Mouse (Mus musculus) heart, embryonic 10.5 days (tissue): Measurements from ENCODE around the gene Idh1. TPM values are rescaled to one million over a fixed set of nuclear protein-coding genes. Genes with fewer than 3 reads are reported as not detected.

Experiments used
- DNase-seq: peaks from one replicate; pipeline ENCODE4 v3.0.0-alpha.2; 2017; ENCODE audit warnings: low spot score
- H3K27ac ChIP-seq: fragments of 300-500 bp; sonication (generic); 2 replicates; pipeline ENCODE4 v1.5.1; 2016; ENCODE audit warnings: mild to moderate bottlenecking
- H3K27me3 ChIP-seq: fragments of 300-500 bp; sonication (generic); 2 replicates; pipeline ENCODE4 v1.6.1; 2016; ENCODE audit warnings: mild to moderate bottlenecking; ENCODE audit not compliant: poor library complexity, insufficient read depth, severe bottlenecking
- H3K36me3 ChIP-seq: fragments of 300-500 bp; sonication (generic); 2 replicates; pipeline ENCODE4 v1.6.1; 2016; ENCODE audit warnings: mild to moderate bottlenecking, moderate library complexity
- H3K4me1 ChIP-seq: fragments of 300-500 bp; sonication (generic); 2 replicates; pipeline ENCODE4 v1.6.1; 2016; ENCODE audit warnings: mild to moderate bottlenecking
- H3K4me3 ChIP-seq: fragments of 300-500 bp; sonication (generic); 2 replicates; pipeline ENCODE4 v1.5.1; 2016; ENCODE audit warnings: mild to moderate bottlenecking, moderate library complexity
- H3K9me3 ChIP-seq: fragments of 300-500 bp; sonication (generic); 2 replicates; pipeline ENCODE4 v1.6.1; 2016; ENCODE audit warnings: mild to moderate bottlenecking, moderate library complexity
- WGBS: fragments of 180-500 bp; shearing (Covaris S2); methylation state at CpG from one replicate; pipeline ENCODE4 v1.1.7; 2016; 5-methylcytosine and 5-hydroxymethylcytosine counted together
- polyA plus RNA-seq: library from polyadenylated mRNA; unstranded; fragments of >200 nt; fragmentation: Nextera tagmentation; extraction: Ambion mirVana; gene quantifications from 2 replicates; pipeline ENCODE4 v1.2.1, GENCODE M21; 2016

Gene Idh1
- polyA plus RNA-seq, 1 experiment from 2014 or later: 111 TPM

GRCm38 (mm10) chr1:65187074-65187430 is 752 bp upstream of the Idh1 start:
- no peaks in the 10 kb centered on the region for H3K9me3 ChIP-seq
- peak overlapping the region; percentile 93 for H3K27ac ChIP-seq
- no peak for DNase-seq
- peak overlapping the region; percentile 96 for H3K4me3 ChIP-seq
- no peaks in the 10 kb centered on the region for H3K27me3 ChIP-seq
- peaks cover 3% of the 10 kb centered on the region for H3K36me3 ChIP-seq
- peaks cover 8% of the 10 kb centered on the region; the same call in 1 of the 2 replicates for H3K4me1 ChIP-seq
- 0% methylated on average over 6 of the region's 6 CpGs for WGBS

DNA sequence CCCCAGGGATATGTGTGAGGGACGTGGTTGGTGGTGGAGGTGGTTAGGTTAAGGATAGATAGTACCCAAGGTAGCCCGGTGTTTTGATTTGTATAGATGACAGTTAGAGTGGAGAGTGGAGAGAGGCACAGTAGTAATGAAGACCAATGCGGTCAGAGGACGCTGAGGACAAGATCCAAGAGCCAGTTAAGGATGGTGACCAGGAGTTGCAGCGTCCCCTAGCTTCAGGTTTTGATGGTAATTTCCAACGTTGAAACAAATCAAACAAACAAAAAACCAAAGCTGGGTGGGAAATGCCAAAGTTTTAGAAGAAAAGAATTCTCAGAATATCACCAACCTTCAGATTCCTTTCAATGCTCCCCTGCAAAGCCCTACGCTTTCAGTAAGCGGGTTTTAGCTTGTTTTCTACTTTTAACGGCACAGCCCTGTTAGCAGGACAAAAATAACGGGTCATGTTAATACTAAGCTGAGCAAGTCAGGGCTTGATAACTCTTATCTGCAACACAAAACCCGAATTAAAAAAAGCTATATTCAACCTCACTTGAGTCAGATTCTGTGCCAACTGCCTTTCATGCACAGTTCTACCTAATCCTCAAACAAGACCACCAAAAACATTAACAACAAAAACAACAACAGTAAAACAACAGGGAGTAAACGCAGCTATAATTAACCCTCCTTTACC is 635 bp downstream of the Idh1 start:
- no peak for DNase-seq
- WGBS: 26% methylated on average over 12 of the region's 12 CpGs
- H3K27me3 ChIP-seq: no peaks in the 10 kb centered on the region
- H3K27ac ChIP-seq: peak overlapping the region; percentile 93
- H3K9me3 ChIP-seq: no peaks in the 10 kb centered on the region
- H3K36me3 ChIP-seq: no peaks in the 10 kb centered on the region
- H3K4me1 ChIP-seq: peaks cover 8% of the 10 kb centered on the region; the same call in 1 of the 2 replicates
- H3K4me3 ChIP-seq: peak overlapping the region; percentile 96

DNA sequence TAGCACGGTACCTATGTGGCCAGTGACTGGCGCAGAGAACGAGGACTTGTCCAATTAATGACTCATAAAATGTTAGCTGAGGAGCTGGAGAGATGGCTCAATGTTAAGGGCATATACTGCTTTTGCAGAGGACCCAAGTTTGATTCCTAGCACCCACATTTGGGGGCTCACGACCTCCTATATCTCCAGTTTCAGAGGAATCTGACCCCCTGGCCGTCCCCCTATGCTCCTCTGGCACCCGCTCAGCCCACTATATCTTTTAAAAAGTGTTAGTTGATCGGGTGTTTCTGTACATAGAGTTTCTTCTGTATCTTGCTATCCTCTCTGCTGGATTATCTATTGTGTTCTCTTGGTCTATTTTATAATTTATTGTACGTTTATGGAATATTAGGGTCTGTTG is 1.3 kb downstream of the Idh1 start:
- Histone ChIP-seq H3K27me3 (no peaks in the 10 kb centered on the region), H3K4me1 (peaks cover 8% of the 10 kb centered on the region; the same call in 1 of the 2 replicates), H3K9me3 (no peaks in the 10 kb centered on the region), H3K27ac (no peak overlapping the region), H3K4me3 (no peak overlapping the region), H3K36me3 (no peaks in the 10 kb centered on the region)
- DNase-seq: no peak
- WGBS: 92% methylated on average over 8 of the region's 8 CpGs

DNA sequence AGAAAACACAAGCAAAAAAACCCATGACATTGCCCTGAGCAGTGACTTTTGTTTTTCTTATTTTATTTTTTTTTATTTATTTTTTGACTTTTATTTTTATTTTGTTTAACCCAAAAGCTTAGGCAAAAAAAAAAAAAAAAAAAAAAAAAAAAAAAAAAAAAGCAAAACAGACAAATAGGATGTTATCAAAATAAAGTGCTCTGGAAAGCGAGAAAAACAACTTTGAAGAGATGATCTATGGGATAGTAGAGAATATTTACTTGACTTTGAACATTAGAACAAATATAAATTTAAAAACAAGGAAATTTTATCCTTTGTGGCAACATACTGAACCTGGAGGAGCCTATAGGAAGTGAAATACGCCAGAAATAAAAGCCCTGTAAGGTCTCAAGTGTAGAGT is 2.3 kb downstream of the Idh1 start:
- no peaks in the 10 kb centered on the region for H3K9me3 ChIP-seq
- WGBS: 71% methylated on average over 2 of the region's 2 CpGs
- H3K27ac ChIP-seq: no peak overlapping the region
- no peak overlapping the region for H3K4me3 ChIP-seq
- peaks cover 8% of the 10 kb centered on the region; the same call in 1 of the 2 replicates for H3K4me1 ChIP-seq
- no peaks in the 10 kb centered on the region for H3K36me3 ChIP-seq
- DNase-seq: no peak
- H3K27me3 ChIP-seq: no peaks in the 10 kb centered on the region

DNA sequence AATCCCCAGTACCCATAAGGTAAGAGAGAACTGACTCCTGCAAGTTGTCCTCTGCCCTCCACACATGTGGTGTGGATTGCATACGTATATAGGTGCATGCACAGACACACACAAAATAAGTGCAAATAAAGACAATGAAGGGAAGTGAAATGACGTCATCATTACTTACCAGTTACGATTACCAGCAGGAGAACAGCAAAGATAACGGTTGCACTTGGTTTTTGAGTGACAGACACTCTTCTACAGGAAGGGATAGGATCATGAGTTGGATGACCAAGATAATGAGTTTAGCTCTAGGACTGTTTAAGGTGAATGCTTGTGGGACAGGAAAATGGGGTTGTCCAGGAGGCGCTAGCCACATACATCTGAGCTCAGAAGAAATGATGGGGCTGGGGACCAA is 4.8 kb downstream of the Idh1 start:
- Histone ChIP-seq H3K27ac (no peak overlapping the region), H3K9me3 (no peaks in the 10 kb centered on the region), H3K4me3 (no peak overlapping the region), H3K27me3 (no peaks in the 10 kb centered on the region), H3K36me3 (no peaks in the 10 kb centered on the region), H3K4me1 (peaks cover 8% of the 10 kb centered on the region; the same call in 1 of the 2 replicates)
- WGBS: 73% methylated on average over 5 of the region's 5 CpGs
- no peak for DNase-seq

- Histone ChIP-seq H3K4me1 (peaks cover 8% of the 10 kb centered on the region; the same call in 1 of the 2 replicates), H3K9me3 (no peaks in the 10 kb centered on the region), H3K4me3 (peak overlapping the region; percentile 82), H3K27ac (peak overlapping the region; percentile 94), H3K27me3 (no peaks in the 10 kb centered on the region), H3K36me3 (peaks cover under 1% of the 10 kb centered on the region; the same call in 1 of the 2 replicates)
- no peak for DNase-seq
- 5% methylated on average over 11 of the region's 11 CpGs for WGBS
Observed at GRCm38 (mm10) chr1:65179634-65180249, 6.6 kb downstream of the Idh1 start.

GRCm38 (mm10) chr1:65178902-65179432 is 7.3 kb downstream of the Idh1 start:
- under 1% methylated on average over 39 of the region's 39 CpGs for WGBS
- H3K9me3 ChIP-seq: no peaks in the 10 kb centered on the region
- H3K4me3 ChIP-seq: peak overlapping the region; percentile 82
- peaks cover 8% of the 10 kb centered on the region for H3K36me3 ChIP-seq
- H3K27ac ChIP-seq: peak overlapping the region; percentile 94
- no peaks in the 10 kb centered on the region for H3K27me3 ChIP-seq
- DNase-seq: peak; percentile 98
- peaks cover 8% of the 10 kb centered on the region; the same call in 1 of the 2 replicates for H3K4me1 ChIP-seq

- Histone ChIP-seq H3K27ac (peak overlapping the region; percentile 94), H3K9me3 (no peaks in the 10 kb centered on the region), H3K4me3 (peak overlapping the region; percentile 82), H3K36me3 (peaks cover 14% of the 10 kb centered on the region), H3K4me1 (peaks cover 8% of the 10 kb centered on the region; the same call in 1 of the 2 replicates), H3K27me3 (no peaks in the 10 kb centered on the region)
- DNase-seq: peak; percentile 97
- WGBS: 6% methylated on average over 27 of the region's 27 CpGs
Observed at GRCm38 (mm10) chr1:65178126-65178901, 8.0 kb downstream of the Idh1 start.

DNA sequence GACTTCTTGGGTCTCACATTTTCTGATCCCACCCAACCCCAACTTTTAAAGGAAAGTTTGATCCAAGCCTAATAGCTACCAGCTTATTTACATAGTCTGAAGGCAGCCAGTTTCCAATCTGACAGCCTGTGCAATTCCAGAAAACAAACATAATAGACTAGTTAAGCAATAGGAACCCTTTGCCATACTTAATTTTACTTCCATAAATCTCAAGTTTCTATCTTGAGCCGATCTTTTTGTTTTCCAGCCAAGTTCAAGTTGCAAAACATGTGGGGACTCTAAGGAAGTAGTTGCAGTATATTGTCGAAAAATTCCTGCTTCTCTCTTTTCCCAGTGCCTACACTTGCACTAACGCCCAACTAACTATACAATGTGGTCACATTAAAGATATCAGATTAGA is 8.8 kb downstream of the Idh1 start:
- H3K27ac ChIP-seq: no peak overlapping the region

GRCm38 (mm10) chr1:65176912-65177311 is 9.4 kb downstream of the Idh1 start:
- 78% methylated on average over 5 of the region's 5 CpGs for WGBS
- H3K9me3 ChIP-seq: no peaks in the 10 kb centered on the region
- H3K4me1 ChIP-seq: peaks cover 8% of the 10 kb centered on the region; the same call in 1 of the 2 replicates
- H3K27me3 ChIP-seq: no peaks in the 10 kb centered on the region
- peaks cover 26% of the 10 kb centered on the region for H3K36me3 ChIP-seq
- no peak overlapping the region for H3K27ac ChIP-seq
- DNase-seq: no peak
- no peak overlapping the region for H3K4me3 ChIP-seq

More for the DNA sequence above, 8.8 kb downstream of the Idh1 start:
- WGBS: 74% methylated on average over 3 of the region's 3 CpGs
- Histone ChIP-seq H3K4me3 (peak overlapping the region; percentile 82), H3K4me1 (peaks cover 8% of the 10 kb centered on the region; the same call in 1 of the 2 replicates), H3K36me3 (peaks cover 22% of the 10 kb centered on the region), H3K27me3 (no peaks in the 10 kb centered on the region), H3K9me3 (no peaks in the 10 kb centered on the region)
- DNase-seq: no peak

DNA sequence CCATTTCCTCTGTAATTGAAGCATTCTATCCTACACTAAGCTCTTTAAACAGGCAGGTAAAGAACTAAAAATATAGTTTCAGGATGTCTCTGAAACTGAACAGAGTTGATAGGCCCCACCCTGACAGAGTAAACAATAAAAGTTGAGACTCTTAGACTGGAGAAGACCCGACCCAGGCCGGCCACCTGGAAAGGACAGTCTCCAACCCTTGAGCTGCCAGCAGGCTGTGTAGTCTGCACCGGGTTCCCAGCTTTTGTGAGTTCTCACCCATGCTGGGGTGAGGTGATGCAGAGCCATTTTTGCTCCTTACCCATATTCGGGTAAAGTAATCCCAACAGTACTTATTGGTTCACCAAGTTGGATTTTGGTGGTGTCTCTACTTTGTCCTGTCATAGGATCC is 10.1 kb downstream of the Idh1 start:
- Histone ChIP-seq H3K9me3 (no peaks in the 10 kb centered on the region), H3K27me3 (no peaks in the 10 kb centered on the region), H3K4me3 (no peak overlapping the region), H3K4me1 (peaks cover 8% of the 10 kb centered on the region; the same call in 1 of the 2 replicates), H3K36me3 (peaks cover 33% of the 10 kb centered on the region), H3K27ac (no peak overlapping the region)
- WGBS: 68% methylated on average over 4 of the region's 4 CpGs
- DNase-seq: no peak

- Histone ChIP-seq H3K36me3 (peaks cover 57% of the 10 kb centered on the region), H3K27ac (no peak overlapping the region), H3K4me3 (no peak overlapping the region), H3K9me3 (no peaks in the 10 kb centered on the region), H3K27me3 (no peaks in the 10 kb centered on the region), H3K4me1 (peaks cover 8% of the 10 kb centered on the region; the same call in 1 of the 2 replicates)
- no peak for DNase-seq
- WGBS: 87% methylated on average over 2 of the region's 2 CpGs
Observed at GRCm38 (mm10) chr1:65173716-65174115, 12.6 kb downstream of the Idh1 start.
